Comparison of ENCODE assay signal across 6 mouse cellular contexts in genomic region chr13:57944434-57944833, GRCm38 (mm10). TPM values are rescaled to one million over a fixed set of nuclear protein-coding genes. Genes with fewer than 3 reads are reported as not detected.
"Had no signal": no experiment of that assay in that cellular context is flagged by ENCODE, and none has a peak within 500 bp of the region (broad histone marks: within the 10 kb centered on the region; RNA-seq: fewer than 3 reads in every experiment).

No protein-coding gene starts in this region.

- DNase-seq: lung, embryonic 14.5 days; right cerebral cortex, postnatal 4 days; spleen, adult 18-20 months; thymus, adult 18-20 months; thymus, postnatal 14 days had no signal

RNA-seq across cellular contexts. Expression of gene Spock1, which starts 36.3 kb away (rescaled TPM):
- total RNA-seq: megakaryocyte, adult 5-6 weeks had no signal
- polyA plus RNA-seq: lung, embryonic 14.5 days had no signal
